Mouse (Mus musculus) cerebellum, adult 2 months (tissue): ENCODE measurements at regions not wholly inside any gene's neighbourhood (a gene's known extent, or its start where the extent isn't known, plus 50 kb on each side); places are given as distances from the start of the nearest gene placed in this dataset.

ENCODE experiments used
- DNase-seq, 2 experiments: peaks; one replicate each; pipeline ENCODE4 v3.0.0; 2021
- H3K27ac ChIP-seq: fragments of 200-500 bp; 2 replicates; pipeline ENCODE4 v1.5.1; 2012; ENCODE audit warnings: low read length, control low read depth, inconsistent platforms; ENCODE audit not compliant: insufficient read depth
- H3K27me3 ChIP-seq: fragments of 200-500 bp; 2 replicates; pipeline ENCODE4 v1.6.1; 2012; ENCODE audit warnings: inconsistent platforms, mild to moderate bottlenecking, low read length, moderate library complexity; ENCODE audit not compliant: control insufficient read depth, insufficient read depth
- H3K4me1 ChIP-seq: fragments of 200-500 bp; 2 replicates; pipeline ENCODE4 v1.6.1; 2011; ENCODE audit warnings: low read length; ENCODE audit not compliant: control insufficient read depth, insufficient read depth
- H3K4me3 ChIP-seq: fragments of 200-500 bp; replicated peaks from 2 replicates; pipeline ENCODE3; 2011; ENCODE audit warnings: mild to moderate bottlenecking, low read depth, low read length, control low read depth; ENCODE audit not compliant: insufficient read depth
- CTCF ChIP-seq: fragments of 200-500 bp; IDR thresholded peaks from 2 replicates; pipeline ENCODE4 v1.5.1; 2011; ENCODE audit warnings: low read depth, mild to moderate bottlenecking, control low read depth, low read length, moderate library complexity, borderline replicate concordance; ENCODE audit not compliant: insufficient read depth
- POLR2A ChIP-seq: fragments of 200-500 bp; IDR thresholded peaks from 2 replicates; pipeline ENCODE4 v1.6.1; 2011; ENCODE audit warnings: low read length, control low read depth, borderline replicate concordance; ENCODE audit not compliant: insufficient read depth
- WGBS: fragments of 180-500 bp; shearing (Covaris S2); methylation state at CpG from one replicate; pipeline ENCODE4 v1.1.7; 2018; 5-methylcytosine and 5-hydroxymethylcytosine counted together

GRCm38 (mm10) chr8:77774551-77775335, 50.5 kb upstream of the Ednra start:
- Histone ChIP-seq H3K27ac (no peak overlapping the region), H3K4me3 (no peak overlapping the region), H3K27me3 (no peaks in the 10 kb centered on the region), H3K4me1 (no peaks in the 10 kb centered on the region; the same call in 1 of the 2 replicates)
- WGBS, result 84% methylated on average over 8 of the region's 8 CpGs
- DNase-seq, result no peak
- TF ChIP-seq CTCF, result no peak
- TF ChIP-seq POLR2A, result no peak

- whole genome bisulfite sequencing, result 91% methylated on average over 3 of the region's 3 CpGs
Observed at GRCm38 (mm10) chr8:77775526-77775925, 51.3 kb upstream of the Ednra start.

GRCm38 (mm10) chr8:77777597-77777996, 53.3 kb upstream of the Ednra start:
- TF ChIP-seq POLR2A, result no peak
- no peak for TF ChIP-seq CTCF
- Histone ChIP-seq H3K4me3 (no peak overlapping the region), H3K27ac (no peak overlapping the region), H3K27me3 (no peaks in the 10 kb centered on the region), H3K4me1 (no peaks in the 10 kb centered on the region; the same call in 1 of the 2 replicates)
- no peak for DNase-seq
- WGBS, result 78% methylated on average over 5 of the region's 5 CpGs

More at GRCm38 (mm10) chr8:77775526-77775925, 51.3 kb upstream of the Ednra start:
- H3K27me3 ChIP-seq, result no peaks in the 10 kb centered on the region
- H3K4me1 ChIP-seq, result no peaks in the 10 kb centered on the region; the same call in 1 of the 2 replicates
- TF ChIP-seq CTCF (no peak), POLR2A (no peak)
- H3K4me3 ChIP-seq, result no peak overlapping the region
- DNase-seq, result no peak
- H3K27ac ChIP-seq, result no peak overlapping the region

- H3K27me3 ChIP-seq, result no peaks in the 10 kb centered on the region
- WGBS, result 90% methylated on average over 4 of the region's 4 CpGs
- no peak overlapping the region for H3K4me3 ChIP-seq
- no peak overlapping the region for H3K27ac ChIP-seq
- no peak for DNase-seq
- no peak for TF ChIP-seq CTCF
- TF ChIP-seq POLR2A, result no peak
- no peaks in the 10 kb centered on the region for H3K4me1 ChIP-seq
Observed at GRCm38 (mm10) chr8:77785676-77786255, 61.5 kb upstream of the Ednra start.

GRCm38 (mm10) chr8:77794911-77795310, 70.6 kb upstream of the Ednra start:
- no peaks in the 10 kb centered on the region; the same call in 1 of the 2 replicates for H3K4me1 ChIP-seq
- H3K27ac ChIP-seq, result no peak overlapping the region
- no peaks in the 10 kb centered on the region for H3K27me3 ChIP-seq
- WGBS, result 53% methylated on average over 1 of the region's 1 CpGs
- TF ChIP-seq CTCF, result no peak
- TF ChIP-seq POLR2A, result no peak
- DNase-seq, result no peak
- no peak overlapping the region for H3K4me3 ChIP-seq

GRCm38 (mm10) chr8:77803147-77803903, 79.1 kb upstream of the Ednra start:
- no peak for TF ChIP-seq CTCF
- TF ChIP-seq POLR2A, result no peak
- no peaks in the 10 kb centered on the region for H3K4me1 ChIP-seq
- WGBS, result 66% methylated on average over 9 of the region's 9 CpGs
- H3K4me3 ChIP-seq, result no peak overlapping the region
- H3K27me3 ChIP-seq, result no peaks in the 10 kb centered on the region
- DNase-seq, result no peak
- H3K27ac ChIP-seq, result no peak overlapping the region

GRCm38 (mm10) chr8:77804536-77804935, 80.3 kb upstream of the Ednra start:
- Histone ChIP-seq H3K4me1 (no peaks in the 10 kb centered on the region), H3K27me3 (no peaks in the 10 kb centered on the region), H3K4me3 (no peak overlapping the region), H3K27ac (no peak overlapping the region)
- no peak for TF ChIP-seq POLR2A
- TF ChIP-seq CTCF, result no peak
- DNase-seq, result no peak
- 91% methylated on average over 6 of the region's 6 CpGs for WGBS
